Mouse (Mus musculus): ENCODE results near the gene Il20rb. TPM values are rescaled to one million over a fixed set of nuclear protein-coding genes. Genes with fewer than 3 reads are reported as not detected.

Il20rb gene
- total and polyA plus RNA-seq, 2 experiments, result 0.83 to 0.88 TPM

DNA sequence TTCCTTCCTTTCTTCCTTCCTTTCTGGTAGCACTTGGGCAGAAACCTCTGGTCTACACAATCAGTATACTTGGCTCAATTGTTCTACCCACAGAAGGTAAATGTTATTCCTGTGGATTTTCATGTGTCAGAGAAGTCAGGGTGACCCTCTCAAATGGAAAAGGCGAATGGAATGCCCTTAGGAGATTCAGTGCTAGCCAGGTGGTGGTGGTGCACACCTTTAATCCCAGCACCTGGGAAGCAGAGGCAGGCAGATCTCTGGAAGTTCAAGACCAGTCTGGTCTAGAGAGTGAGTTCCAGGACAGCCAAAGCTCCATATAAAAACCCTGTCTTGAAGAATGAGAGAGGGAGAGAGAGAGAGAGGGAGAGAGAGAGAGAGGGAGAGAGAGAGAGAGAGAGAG, 16.4 kb downstream of the Il20rb start:
- H3K79me2 ChIP-seq (ENCODE audit: control insufficient read depth, insufficient read depth, low read length), result no peaks in the 10 kb centered on the region
- no peak overlapping the region for H3K4me3 ChIP-seq (ENCODE audit: insufficient read depth, low read depth, low read length)
- WGBS, result 89% methylated on average over 1 of the region's 1 CpGs
- H3K9ac ChIP-seq (ENCODE audit: low read depth, low read length), result no peak overlapping the region
- peaks cover 5% of the 10 kb centered on the region; the same call in 1 of the 2 replicates for H3K36me3 ChIP-seq (ENCODE audit: control insufficient read depth, insufficient read depth, low read length)
- H3K27me3 ChIP-seq (ENCODE audit: control insufficient read depth, insufficient read depth, low read length), result no peaks in the 10 kb centered on the region
- DNase-seq (ENCODE audit: extremely low read depth, low read depth, low spot score), result no peak
- H3K4me1 ChIP-seq (ENCODE audit: control insufficient read depth, insufficient read depth, low read length), result no peaks in the 10 kb centered on the region
- H3K27ac ChIP-seq (replicated peaks; ENCODE audit: insufficient read depth, low read depth, low read length), result no peak overlapping the region
- TF ChIP-seq CTCF (IDR thresholded peaks at IDR 0.05; ENCODE audit: low read depth, low read length), result no peak
- no peak for TF ChIP-seq POLR2A (IDR thresholded peaks at IDR 0.05; ENCODE audit: extremely low read depth, insufficient read depth, low read length)

DNA sequence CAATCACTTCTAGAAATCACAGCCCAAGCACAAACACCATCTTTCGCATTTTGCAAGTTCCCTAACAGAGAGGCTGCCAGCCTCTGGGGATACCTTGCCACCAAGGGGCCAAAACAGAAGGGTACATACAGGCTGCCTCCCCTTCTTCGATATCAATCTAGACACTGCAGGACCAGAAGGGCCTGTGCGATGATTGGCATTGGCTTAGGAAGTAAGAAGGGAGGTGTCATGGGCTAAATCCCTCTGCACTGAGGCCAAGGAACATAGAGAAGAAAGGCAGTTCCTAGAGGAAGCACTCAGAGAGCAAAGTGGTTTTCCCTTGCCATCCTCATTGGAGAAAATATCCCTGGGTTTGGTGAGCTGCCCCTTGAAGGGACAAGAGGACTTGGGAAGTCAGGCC, 16.9 kb downstream of the Il20rb start:
- Histone ChIP-seq H3K79me2 (ENCODE audit: control insufficient read depth, insufficient read depth, low read length) (no peaks in the 10 kb centered on the region), H3K9ac (ENCODE audit: low read depth, low read length) (no peak overlapping the region), H3K4me3 (ENCODE audit: insufficient read depth, low read depth, low read length) (no peak overlapping the region), H3K27me3 (ENCODE audit: control insufficient read depth, insufficient read depth, low read length) (no peaks in the 10 kb centered on the region), H3K36me3 (ENCODE audit: control insufficient read depth, insufficient read depth, low read length) (peaks cover 5% of the 10 kb centered on the region; the same call in 1 of the 2 replicates), H3K27ac (replicated peaks; ENCODE audit: insufficient read depth, low read depth, low read length) (no peak overlapping the region), H3K4me1 (ENCODE audit: control insufficient read depth, insufficient read depth, low read length) (no peaks in the 10 kb centered on the region)
- WGBS, result 94% methylated on average over 3 of the region's 3 CpGs
- TF ChIP-seq CTCF (IDR thresholded peaks at IDR 0.05; ENCODE audit: low read depth, low read length) (no peak), POLR2A (IDR thresholded peaks at IDR 0.05; ENCODE audit: extremely low read depth, insufficient read depth, low read length) (no peak)
- DNase-seq (ENCODE audit: extremely low read depth, low read depth, low spot score), result no peak

DNA sequence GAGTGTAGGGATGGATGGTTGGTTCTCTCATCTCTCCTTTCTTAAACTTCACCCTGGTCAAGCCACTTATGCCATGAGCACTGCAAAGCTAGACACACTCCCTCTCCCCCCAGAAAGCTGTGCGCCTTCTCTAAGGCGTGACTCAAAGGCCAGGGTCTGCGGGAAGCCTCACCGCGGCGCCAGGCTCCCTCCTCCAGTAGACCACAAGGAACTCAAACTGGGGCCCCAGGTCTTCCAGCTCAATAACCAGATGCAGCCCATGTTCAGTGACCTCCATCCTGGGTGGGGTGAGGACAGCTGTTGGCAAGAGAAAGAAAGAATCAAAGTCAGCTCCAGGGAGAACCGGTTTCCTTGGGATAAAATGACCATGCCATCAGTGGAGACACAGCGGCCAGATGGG, 18.4 kb downstream of the Il20rb start:
- no peak for TF ChIP-seq POLR2A (IDR thresholded peaks at IDR 0.05; ENCODE audit: extremely low read depth, insufficient read depth, low read length)
- TF ChIP-seq CTCF (IDR thresholded peaks at IDR 0.05; ENCODE audit: low read depth, low read length), result no peak
- Histone ChIP-seq H3K27ac (replicated peaks; ENCODE audit: insufficient read depth, low read depth, low read length) (no peak overlapping the region), H3K27me3 (ENCODE audit: control insufficient read depth, insufficient read depth, low read length) (no peaks in the 10 kb centered on the region), H3K79me2 (ENCODE audit: control insufficient read depth, insufficient read depth, low read length) (no peaks in the 10 kb centered on the region), H3K9ac (ENCODE audit: low read depth, low read length) (no peak overlapping the region), H3K4me3 (ENCODE audit: insufficient read depth, low read depth, low read length) (no peak overlapping the region), H3K36me3 (ENCODE audit: control insufficient read depth, insufficient read depth, low read length) (peaks cover 5% of the 10 kb centered on the region; the same call in 1 of the 2 replicates), H3K4me1 (ENCODE audit: control insufficient read depth, insufficient read depth, low read length) (no peaks in the 10 kb centered on the region)
- WGBS, result 95% methylated on average over 8 of the region's 8 CpGs
- DNase-seq (ENCODE audit: extremely low read depth, low read depth, low spot score), result no peak

DNA sequence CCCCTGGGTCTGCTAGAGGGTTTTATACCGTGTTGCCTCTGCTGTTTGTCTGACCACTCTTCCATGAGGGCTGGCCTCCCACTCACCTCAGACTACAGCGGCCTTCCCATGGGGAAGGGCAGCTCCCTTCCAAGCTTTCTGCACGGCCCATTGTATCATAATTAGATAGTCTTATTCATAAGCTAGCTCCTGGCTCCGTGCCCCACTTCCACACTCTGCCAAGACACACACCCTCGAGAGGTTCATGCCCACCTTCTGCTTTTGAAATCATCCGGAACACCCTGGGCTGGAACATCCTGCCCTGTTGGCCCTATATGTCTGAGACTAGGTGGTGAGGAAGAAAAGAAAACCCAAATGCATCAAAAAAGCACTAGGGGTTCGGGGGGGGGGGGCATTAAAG, 18.9 kb downstream of the Il20rb start:
- Histone ChIP-seq H3K27ac (replicated peaks; ENCODE audit: insufficient read depth, low read depth, low read length) (no peak overlapping the region), H3K9ac (ENCODE audit: low read depth, low read length) (no peak overlapping the region), H3K4me1 (ENCODE audit: control insufficient read depth, insufficient read depth, low read length) (no peaks in the 10 kb centered on the region), H3K36me3 (ENCODE audit: control insufficient read depth, insufficient read depth, low read length) (peaks cover 5% of the 10 kb centered on the region; the same call in 1 of the 2 replicates), H3K4me3 (ENCODE audit: insufficient read depth, low read depth, low read length) (no peak overlapping the region), H3K79me2 (ENCODE audit: control insufficient read depth, insufficient read depth, low read length) (no peaks in the 10 kb centered on the region), H3K27me3 (ENCODE audit: control insufficient read depth, insufficient read depth, low read length) (no peaks in the 10 kb centered on the region)
- no peak for DNase-seq (ENCODE audit: extremely low read depth, low read depth, low spot score)
- no peak for TF ChIP-seq POLR2A (IDR thresholded peaks at IDR 0.05; ENCODE audit: extremely low read depth, insufficient read depth, low read length)
- no peak for TF ChIP-seq CTCF (IDR thresholded peaks at IDR 0.05; ENCODE audit: low read depth, low read length)
- WGBS, result 86% methylated on average over 7 of the region's 7 CpGs

DNA sequence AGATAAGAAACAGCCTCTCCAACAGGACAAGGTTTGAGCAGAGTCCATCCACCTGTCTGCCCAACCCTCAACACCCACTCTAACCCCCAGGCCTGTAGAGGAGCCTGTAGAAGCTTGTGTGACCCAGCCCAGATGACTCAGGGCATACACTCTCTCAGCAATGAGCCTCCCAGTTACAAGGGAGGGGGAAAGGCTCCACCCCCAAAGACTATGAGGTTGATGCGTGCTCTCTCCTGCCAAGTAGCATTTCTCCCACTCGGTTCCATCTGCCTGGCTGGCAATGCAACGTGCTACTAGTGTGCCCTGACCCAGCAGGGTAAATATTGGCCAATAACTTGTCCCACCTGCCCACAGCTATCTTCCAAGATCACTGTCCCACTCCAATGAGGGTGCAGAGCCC, 19.8 kb downstream of the Il20rb start:
- H3K4me3 ChIP-seq (ENCODE audit: insufficient read depth, low read depth, low read length), result no peak overlapping the region
- H3K27ac ChIP-seq (replicated peaks; ENCODE audit: insufficient read depth, low read depth, low read length), result no peak overlapping the region
- no peak overlapping the region for H3K9ac ChIP-seq (ENCODE audit: low read depth, low read length)
- 20% methylated on average over 3 of the region's 3 CpGs for WGBS
- no peaks in the 10 kb centered on the region for H3K27me3 ChIP-seq (ENCODE audit: control insufficient read depth, insufficient read depth, low read length)
- H3K79me2 ChIP-seq (ENCODE audit: control insufficient read depth, insufficient read depth, low read length), result no peaks in the 10 kb centered on the region
- H3K36me3 ChIP-seq (ENCODE audit: control insufficient read depth, insufficient read depth, low read length), result peaks cover 5% of the 10 kb centered on the region; the same call in 1 of the 2 replicates
- TF ChIP-seq CTCF (IDR thresholded peaks at IDR 0.05; ENCODE audit: low read depth, low read length), result no peak
- TF ChIP-seq POLR2A (IDR thresholded peaks at IDR 0.05; ENCODE audit: extremely low read depth, insufficient read depth, low read length), result no peak
- H3K4me1 ChIP-seq (ENCODE audit: control insufficient read depth, insufficient read depth, low read length), result no peaks in the 10 kb centered on the region
- DNase-seq (ENCODE audit: extremely low read depth, low read depth, low spot score), result no peak

DNA sequence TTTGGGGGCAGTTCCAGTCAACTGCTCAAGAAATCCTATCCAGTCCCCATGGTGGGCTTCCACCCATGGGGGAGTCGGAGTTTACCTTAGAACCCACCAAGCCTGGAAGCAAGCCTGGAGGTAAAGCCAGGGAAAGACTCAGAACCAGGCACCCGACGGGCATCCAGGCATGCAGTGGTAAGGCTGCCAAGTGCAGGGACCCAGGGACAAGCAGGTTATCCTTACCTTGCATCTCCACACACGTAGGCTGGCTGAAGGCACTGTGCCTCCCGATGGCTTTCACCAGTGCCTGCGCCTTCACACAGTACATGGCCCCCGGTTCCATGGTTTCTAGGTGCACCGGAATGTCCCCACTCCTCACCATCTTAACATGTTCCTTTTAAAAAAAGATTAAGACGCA, 20.6 kb downstream of the Il20rb start:
- 96% methylated on average over 9 of the region's 9 CpGs for WGBS
- DNase-seq (ENCODE audit: extremely low read depth, low read depth, low spot score), result no peak

More for the DNA sequence above, 20.6 kb downstream of the Il20rb start:
- no peak overlapping the region for H3K27ac ChIP-seq (replicated peaks; ENCODE audit: insufficient read depth, low read depth, low read length)
- peaks cover 5% of the 10 kb centered on the region; the same call in 1 of the 2 replicates for H3K36me3 ChIP-seq (ENCODE audit: control insufficient read depth, insufficient read depth, low read length)
- H3K4me3 ChIP-seq (ENCODE audit: insufficient read depth, low read depth, low read length), result no peak overlapping the region
- TF ChIP-seq CTCF (IDR thresholded peaks at IDR 0.05; ENCODE audit: low read depth, low read length) (no peak), POLR2A (IDR thresholded peaks at IDR 0.05; ENCODE audit: extremely low read depth, insufficient read depth, low read length) (no peak)
- H3K27me3 ChIP-seq (ENCODE audit: control insufficient read depth, insufficient read depth, low read length), result no peaks in the 10 kb centered on the region
- no peaks in the 10 kb centered on the region for H3K79me2 ChIP-seq (ENCODE audit: control insufficient read depth, insufficient read depth, low read length)
- no peaks in the 10 kb centered on the region for H3K4me1 ChIP-seq (ENCODE audit: control insufficient read depth, insufficient read depth, low read length)
- no peak overlapping the region for H3K9ac ChIP-seq (ENCODE audit: low read depth, low read length)
